Mouse (Mus musculus): Measurements from ENCODE around the gene Ell3.
A peak's percentile ranks its signal among the peaks of the same experiment; 100 is the strongest.

DNA sequence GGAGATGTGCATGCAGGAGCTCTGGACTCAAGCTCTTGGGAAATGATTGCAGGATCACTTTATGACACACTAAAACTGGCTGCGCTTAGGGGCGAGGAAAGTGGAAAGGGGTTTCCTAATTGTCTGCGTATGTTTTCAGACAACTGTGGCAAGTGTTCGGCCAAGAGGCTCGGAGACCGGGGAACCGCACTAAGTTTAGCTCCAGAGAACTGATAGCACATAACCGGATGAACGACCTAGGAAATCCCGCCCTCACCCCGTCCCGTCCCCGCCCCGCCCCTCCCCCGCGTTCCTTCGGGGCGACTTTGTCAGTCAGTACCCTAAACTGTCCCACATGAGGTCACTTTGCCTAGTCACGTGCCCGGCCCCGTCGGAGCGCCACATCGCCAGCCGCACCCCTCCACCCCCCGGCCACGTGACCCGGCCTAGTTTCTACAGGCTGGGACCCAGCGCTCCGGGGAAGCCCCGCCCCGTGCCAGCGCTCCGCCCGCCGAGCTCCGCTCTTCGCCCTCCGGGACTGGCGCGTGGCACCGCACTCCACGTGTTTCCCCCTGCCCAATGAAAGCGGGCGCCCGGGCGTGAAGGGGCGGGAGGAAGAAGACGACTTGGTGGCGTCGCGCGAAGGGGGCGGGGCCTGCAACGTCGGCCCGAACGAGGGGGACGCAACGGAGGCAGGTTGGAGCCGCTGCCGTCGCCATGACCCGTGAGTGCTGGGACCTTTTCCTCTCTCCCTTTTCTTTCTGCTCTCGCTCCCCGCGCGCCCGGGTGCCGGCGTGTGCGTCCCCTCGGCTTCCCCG, 4.9 kb upstream of the Ell3 start, which contains the start of gene Serf2:
- TF ChIP-seq POLR2A (IDR thresholded peaks at IDR 0.05; ENCODE audit: low read depth, low read length) (peak; percentile 92), CTCF (IDR thresholded peaks at IDR 0.05; ENCODE audit: extremely low read depth, insufficient read depth, insufficient read length, insufficient replicate concordance) (no peak)
